Comparison of ENCODE assay signal across 18 mouse cellular contexts in genomic region chr2:16172086-16172485, GRCm38 (mm10).
DNase-seq lines count a peak whose midpoint lies in the region.
"Had no signal": no experiment of that assay in that cellular context is flagged by ENCODE, and none has a peak within 500 bp of the region (broad histone marks: within the 10 kb centered on the region; RNA-seq: fewer than 3 reads in every experiment).

No protein-coding gene starts in this region.

- no peak overlapping the region for H3K4me3 ChIP-seq in midbrain, embryonic 10.5 days
- H3K4me3 ChIP-seq: embryonic facial prominence, embryonic 10.5 days; embryonic facial prominence, embryonic 12.5 days; forebrain, embryonic 10.5 days; forebrain, embryonic 13.5 days had no signal

- no peaks in the 10 kb centered on the region for H3K36me3 ChIP-seq in midbrain, embryonic 10.5 days
- H3K36me3 ChIP-seq: embryonic facial prominence, embryonic 10.5 days; embryonic facial prominence, embryonic 12.5 days; forebrain, embryonic 10.5 days had no signal

- H3K9me3 ChIP-seq in midbrain, embryonic 10.5 days (replicated peaks): no peaks in the 10 kb centered on the region
- H3K9me3 ChIP-seq: embryonic facial prominence, embryonic 10.5 days; embryonic facial prominence, embryonic 12.5 days; forebrain, embryonic 10.5 days; forebrain, embryonic 13.5 days had no signal

- no peaks in the 10 kb centered on the region for H3K27me3 ChIP-seq in midbrain, embryonic 10.5 days (ENCODE audit: low read depth, poor library complexity, severe bottlenecking)
- H3K27me3 ChIP-seq: embryonic facial prominence, embryonic 12.5 days; forebrain, embryonic 13.5 days; Patski had no signal

- peaks cover 5% of the 10 kb centered on the region; the same call in 1 of the 2 replicates for H3K4me1 ChIP-seq in midbrain, embryonic 10.5 days
- H3K4me1 ChIP-seq: embryonic facial prominence, embryonic 10.5 days; embryonic facial prominence, embryonic 12.5 days; forebrain, embryonic 10.5 days; forebrain, embryonic 13.5 days had no signal

- no peak overlapping the region for H3K27ac ChIP-seq in midbrain, embryonic 10.5 days (replicated peaks)
- H3K27ac ChIP-seq: embryonic facial prominence, embryonic 10.5 days; embryonic facial prominence, embryonic 12.5 days; forebrain, embryonic 10.5 days; forebrain, embryonic 13.5 days had no signal

- peak; percentile 24 for DNase-seq in retina, postnatal 1 day
- no peak for DNase-seq in retina, embryonic 14.5 days (ENCODE audit: low spot score)
- DNase-seq in fat pad, adult 2 months (ENCODE audit: extremely low read depth, low read depth, low spot score): peak; percentile 76
- DNase-seq in right cerebral cortex, adult 2 months (ENCODE audit: low spot score in 2 of 2): no peak
- no peak for DNase-seq in midbrain, embryonic 10.5 days (ENCODE audit: low spot score)
- DNase-seq: adrenal gland, adult 8-10 months; adrenal gland, postnatal 14 days; adrenal gland, postnatal 36 days; cerebellum, adult 11-12 months; cerebellum, adult 2 months; cerebellum, adult 9-10 months; cerebellum, postnatal 10 days; cerebellum, postnatal 25 days had no signal

Comparison
In these comparisons a context has a peak if more than half of its experiments do, and no peak if none do; other contexts are left out.
1. DNase-seq: peak in retina, postnatal 1 day (single experiment) and fat pad, adult 2 months (single experiment); none in retina, embryonic 14.5 days (single experiment), right cerebral cortex, adult 2 months (0 of 2) and midbrain, embryonic 10.5 days (single experiment).